In genomic region chr7:138867286-138867685, GRCm38 (mm10) we compare ENCODE assay signal across 17 mouse cellular contexts. TPM values are rescaled to one million over a fixed set of nuclear protein-coding genes. Genes with fewer than 3 reads are reported as not detected.
A peak's percentile ranks its signal among the peaks of the same experiment; 100 is the strongest.
DNase-seq lines count a peak whose midpoint lies in the region; ATAC-seq and TF ChIP-seq lines count a peak whose summit lies in the region.
"Had no signal": no experiment of that assay in that cellular context is flagged by ENCODE, and none has a peak within 500 bp of the region (broad histone marks: within the 10 kb centered on the region; RNA-seq: fewer than 3 reads in every experiment).

No protein-coding gene starts in this region.

- H3K27me3 ChIP-seq in embryonic facial prominence, embryonic 11.5 days (ENCODE audit: control insufficient read depth, insufficient read depth, low read length), result no peaks in the 10 kb centered on the region
- no peaks in the 10 kb centered on the region for H3K27me3 ChIP-seq in embryonic facial prominence, embryonic 10.5 days (replicated peaks; ENCODE audit: low read depth, poor library complexity, severe bottlenecking)
- H3K27me3 ChIP-seq in lung, embryonic 14.5 days (ENCODE audit: insufficient read depth, low read length), result no peaks in the 10 kb centered on the region
- H3K27me3 ChIP-seq in liver, postnatal 0 days (ENCODE audit: insufficient read depth, low read length), result no peaks in the 10 kb centered on the region
- no peaks in the 10 kb centered on the region for H3K27me3 ChIP-seq in kidney, adult 2 months (replicated peaks; ENCODE audit: control insufficient read depth, insufficient read depth, low read length)
- H3K27me3 ChIP-seq: forebrain, embryonic 15.5 days; hindbrain, embryonic 12.5 days; limb, embryonic 12.5 days had no signal

- peak; percentile 47 for DNase-seq in embryonic facial prominence, embryonic 11.5 days (ENCODE audit: low spot score)
- no peak for DNase-seq in embryonic facial prominence, embryonic 10.5 days (ENCODE audit: low spot score)
- no peak for DNase-seq in lung, embryonic 14.5 days
- no peak for DNase-seq in lung, adult 18-20 months
- peak; percentile 58 for DNase-seq in brain, adult 2 months (ENCODE audit: low read depth, low spot score)
- DNase-seq in liver, postnatal 0 days, result no peak
- DNase-seq in kidney, adult 2 months, result no peak
- DNase-seq: adrenal gland, postnatal 25 days; cerebellum, adult 8-10 months; kidney, adult 11 months; kidney, postnatal 25 days; lung, postnatal 14 days had no signal

- 41% methylated on average over 6 of the region's 6 CpGs for WGBS in embryonic facial prominence, embryonic 11.5 days
- 65% methylated on average over 6 of the region's 6 CpGs for WGBS in embryonic facial prominence, embryonic 10.5 days
- 66% methylated on average over 6 of the region's 6 CpGs for WGBS in lung, embryonic 14.5 days
- 61% methylated on average over 6 of the region's 6 CpGs for WGBS in liver, postnatal 0 days (ENCODE audit: insufficient replicate concordance)
- 68% methylated on average over 6 of the region's 6 CpGs for WGBS in kidney, adult 2 months

- H3K9me3 ChIP-seq in embryonic facial prominence, embryonic 11.5 days (replicated peaks; ENCODE audit: control insufficient read depth, low read length), result no peaks in the 10 kb centered on the region
- no peaks in the 10 kb centered on the region for H3K9me3 ChIP-seq in embryonic facial prominence, embryonic 10.5 days
- H3K9me3 ChIP-seq in lung, embryonic 14.5 days (ENCODE audit: low read depth, low read length), result no peaks in the 10 kb centered on the region
- H3K9me3 ChIP-seq in liver, postnatal 0 days (ENCODE audit: low read length), result no peaks in the 10 kb centered on the region
- H3K9me3 ChIP-seq: forebrain, embryonic 15.5 days; hindbrain, embryonic 12.5 days; limb, embryonic 12.5 days had no signal

- H3K4me3 ChIP-seq in embryonic facial prominence, embryonic 11.5 days (ENCODE audit: low read depth, low read length), result no peak overlapping the region
- no peak overlapping the region for H3K4me3 ChIP-seq in embryonic facial prominence, embryonic 10.5 days
- no peak overlapping the region for H3K4me3 ChIP-seq in lung, embryonic 14.5 days (ENCODE audit: low read depth, low read length)
- H3K4me3 ChIP-seq in liver, postnatal 0 days (ENCODE audit: low read depth, low read length), result no peak overlapping the region
- no peak overlapping the region for H3K4me3 ChIP-seq in kidney, adult 2 months (ENCODE audit: insufficient read depth, low read depth, low read length)
- H3K4me3 ChIP-seq: forebrain, embryonic 15.5 days; hindbrain, embryonic 12.5 days; limb, embryonic 12.5 days had no signal

- H3K9ac ChIP-seq in embryonic facial prominence, embryonic 11.5 days (replicated peaks; ENCODE audit: low read length), result no peak overlapping the region
- H3K9ac ChIP-seq in lung, embryonic 14.5 days, result no peak overlapping the region
- no peak overlapping the region for H3K9ac ChIP-seq in liver, postnatal 0 days (replicated peaks)
- H3K9ac ChIP-seq: forebrain, embryonic 15.5 days; hindbrain, embryonic 12.5 days; limb, embryonic 12.5 days had no signal

- no peaks in the 10 kb centered on the region; the same call in 1 of the 2 replicates for H3K4me1 ChIP-seq in embryonic facial prominence, embryonic 11.5 days (ENCODE audit: control insufficient read depth, insufficient read depth, low read length)
- peaks cover 14% of the 10 kb centered on the region for H3K4me1 ChIP-seq in embryonic facial prominence, embryonic 10.5 days
- H3K4me1 ChIP-seq in lung, embryonic 14.5 days (ENCODE audit: insufficient read depth), result no peaks in the 10 kb centered on the region
- H3K4me1 ChIP-seq in liver, postnatal 0 days (ENCODE audit: insufficient read depth), result peaks cover 22% of the 10 kb centered on the region
- H3K4me1 ChIP-seq in kidney, adult 2 months (ENCODE audit: control insufficient read depth, insufficient read depth, low read length), result peaks cover 5% of the 10 kb centered on the region; the same call in 1 of the 2 replicates
- H3K4me1 ChIP-seq: forebrain, embryonic 15.5 days had no signal

- H3K27ac ChIP-seq in embryonic facial prominence, embryonic 11.5 days (replicated peaks; ENCODE audit: low read depth, low read length), result no peak overlapping the region
- no peak overlapping the region for H3K27ac ChIP-seq in embryonic facial prominence, embryonic 10.5 days (replicated peaks)
- H3K27ac ChIP-seq in lung, embryonic 14.5 days (ENCODE audit: low read depth), result no peak overlapping the region
- peak overlapping the region; percentile 73 for H3K27ac ChIP-seq in liver, postnatal 0 days (ENCODE audit: low read depth)
- H3K27ac ChIP-seq in kidney, adult 2 months (ENCODE audit: insufficient read depth, low read depth, low read length), result no peak overlapping the region
- H3K27ac ChIP-seq: forebrain, embryonic 15.5 days; hindbrain, embryonic 12.5 days; limb, embryonic 12.5 days had no signal

- no peak overlapping the region for H3K4me2 ChIP-seq in embryonic facial prominence, embryonic 11.5 days (ENCODE audit: low read depth, low read length)
- no peak overlapping the region for H3K4me2 ChIP-seq in lung, embryonic 14.5 days
- H3K4me2 ChIP-seq in liver, postnatal 0 days (ENCODE audit: low read depth, low read length), result no peak overlapping the region
- H3K4me2 ChIP-seq: forebrain, embryonic 15.5 days; hindbrain, embryonic 12.5 days; limb, embryonic 12.5 days had no signal

- TF ChIP-seq EP300 in liver, postnatal 0 days (IDR thresholded peaks at IDR 0.05; ENCODE audit: low read depth), result no peak

- TF ChIP-seq CTCF in lung, embryonic 14.5 days (IDR thresholded peaks at IDR 0.05; ENCODE audit: low read depth), result no peak
- TF ChIP-seq CTCF in liver, postnatal 0 days (IDR thresholded peaks at IDR 0.05; ENCODE audit: low read depth), result no peak
- no peak; the same call in 1 of the 2 replicates for TF ChIP-seq CTCF in kidney, adult 2 months (conservative IDR thresholded peaks at IDR 0.05; ENCODE audit: insufficient read depth, insufficient read length, low read depth, low read length)

- ATAC-seq in embryonic facial prominence, embryonic 11.5 days (replicated peaks; ENCODE audit: insufficient number of reproducible peaks, low FRiP score, low TSS enrichment, low read depth), result no peak
- 0 out of 2 replicates have a peak, but pooled peaks have one; percentile 21 for ATAC-seq in lung, embryonic 14.5 days (ENCODE audit: insufficient read depth)
- ATAC-seq in liver, postnatal 0 days, result peak; percentile 93
- no peak for ATAC-seq in granulocyte monocyte progenitor cell, adult 5-6 weeks (replicated peaks; ENCODE audit: poor library complexity, severe bottlenecking)
- ATAC-seq: forebrain, embryonic 15.5 days; midbrain, embryonic 16.5 days had no signal

- no peak for TF ChIP-seq POLR2A in kidney, adult 2 months (IDR thresholded peaks at IDR 0.05; ENCODE audit: low read depth, low read length)

- peaks cover 2% of the 10 kb centered on the region; the same call in 1 of the 2 replicates for H3K36me3 ChIP-seq in embryonic facial prominence, embryonic 11.5 days (replicated peaks; ENCODE audit: control insufficient read depth, insufficient read depth, low read depth, low read length)
- peaks cover 60% of the 10 kb centered on the region for H3K36me3 ChIP-seq in embryonic facial prominence, embryonic 10.5 days (replicated peaks)
- H3K36me3 ChIP-seq in lung, embryonic 14.5 days (ENCODE audit: insufficient read depth), result peaks cover 50% of the 10 kb centered on the region
- peaks cover 31% of the 10 kb centered on the region for H3K36me3 ChIP-seq in liver, postnatal 0 days (replicated peaks; ENCODE audit: insufficient read depth, low read length)
- no peaks in the 10 kb centered on the region; the same call in none of the 2 replicates for H3K36me3 ChIP-seq in kidney, adult 2 months (ENCODE audit: control insufficient read depth, insufficient read depth, low read length)

RNA-seq across cellular contexts. Expression of gene Mapk1ip1, which starts 21.2 kb away (rescaled TPM):
- polyA plus RNA-seq in embryonic facial prominence, embryonic 11.5 days (2014; fragmentation: Nextera tagmentation; extraction: Ambion mirVana), result 12.4 and 13.6 TPM in 2 replicates
- polyA plus RNA-seq in embryonic facial prominence, embryonic 10.5 days (2016; fragmentation: Nextera tagmentation; extraction: Ambion mirVana), result 10.4 and 11.4 TPM in 2 replicates
- 10.4 and 11.3 TPM in 2 replicates for polyA plus RNA-seq in lung, embryonic 14.5 days (2014; fragmentation: Nextera tagmentation; extraction: Ambion mirVana)
- polyA plus RNA-seq in liver, postnatal 0 days (2015; fragmentation: Nextera tagmentation; extraction: Ambion mirVana), result 5.2 and 5.5 TPM in 2 replicates
- polyA plus RNA-seq in kidney, adult 2 months (2012; rRNA removed), result 43.5 and 64.0 TPM in 2 replicates
- 22.2 and 24.3 TPM in 2 replicates for total RNA-seq in granulocyte monocyte progenitor cell, adult 5-6 weeks (2014; fragmentation: Nextera tagmentation)
- 4.6 and 8.6 TPM in 2 replicates for total RNA-seq in granulocyte monocyte progenitor cell, adult 5-6 weeks (2017)

RNA-seq across cellular contexts. Expression of gene Ppp2r2d, which starts 21.4 kb away (rescaled TPM):
- polyA plus RNA-seq in embryonic facial prominence, embryonic 11.5 days (2014; fragmentation: Nextera tagmentation; extraction: Ambion mirVana), result 64.5 and 72.0 TPM in 2 replicates
- polyA plus RNA-seq in embryonic facial prominence, embryonic 10.5 days (2016; fragmentation: Nextera tagmentation; extraction: Ambion mirVana), result 49.3 and 51.5 TPM in 2 replicates
- 49.8 and 50.9 TPM in 2 replicates for polyA plus RNA-seq in lung, embryonic 14.5 days (2014; fragmentation: Nextera tagmentation; extraction: Ambion mirVana)
- 17.2 and 18.9 TPM in 2 replicates for polyA plus RNA-seq in liver, postnatal 0 days (2015; fragmentation: Nextera tagmentation; extraction: Ambion mirVana)
- polyA plus RNA-seq in kidney, adult 2 months (2012; rRNA removed), result 24.2 and 24.3 TPM in 2 replicates
- total RNA-seq in granulocyte monocyte progenitor cell, adult 5-6 weeks (2014; fragmentation: Nextera tagmentation), result 19.8 and 26.9 TPM in 2 replicates
- total RNA-seq in granulocyte monocyte progenitor cell, adult 5-6 weeks (2017), result 29.8 and 41.5 TPM in 2 replicates

RNA-seq across cellular contexts. Expression of gene Bnip3, which starts 42.0 kb away (rescaled TPM):
- polyA plus RNA-seq in embryonic facial prominence, embryonic 11.5 days (2014; fragmentation: Nextera tagmentation; extraction: Ambion mirVana), result 110 and 111 TPM in 2 replicates
- polyA plus RNA-seq in embryonic facial prominence, embryonic 10.5 days (2016; fragmentation: Nextera tagmentation; extraction: Ambion mirVana), result 121 and 133 TPM in 2 replicates
- 76.5 and 94.8 TPM in 2 replicates for polyA plus RNA-seq in lung, embryonic 14.5 days (2014; fragmentation: Nextera tagmentation; extraction: Ambion mirVana)
- polyA plus RNA-seq in liver, postnatal 0 days (2015; fragmentation: Nextera tagmentation; extraction: Ambion mirVana), result 171 and 190 TPM in 2 replicates
- 69.2 and 70.5 TPM in 2 replicates for polyA plus RNA-seq in kidney, adult 2 months (2012; rRNA removed)
- 23.0 and 24.0 TPM in 2 replicates for total RNA-seq in granulocyte monocyte progenitor cell, adult 5-6 weeks (2014; fragmentation: Nextera tagmentation)
- 17.9 and 22.9 TPM in 2 replicates for total RNA-seq in granulocyte monocyte progenitor cell, adult 5-6 weeks (2017)

Comparison
In these comparisons a context has a peak if more than half of its experiments do, and no peak if none do; other contexts are left out.
1. DNase-seq: peak in embryonic facial prominence, embryonic 11.5 days (single experiment) and brain, adult 2 months (single experiment); none in embryonic facial prominence, embryonic 10.5 days (single experiment), lung, embryonic 14.5 days (single experiment), lung, adult 18-20 months (0 of 2), liver, postnatal 0 days (single experiment) and kidney, adult 2 months (single experiment).
2. ATAC-seq: peak in lung, embryonic 14.5 days (single experiment) and liver, postnatal 0 days (single experiment); none in embryonic facial prominence, embryonic 11.5 days (single experiment) and granulocyte monocyte progenitor cell, adult 5-6 weeks (single experiment).